Mouse (Mus musculus): ENCODE data around the gene Gm20388.
"Not testable (repeated sequence)": the region's sequence is repeated elsewhere in the genome, so short reads cannot be mapped to it uniquely, and the experiment has no call there.

DNA sequence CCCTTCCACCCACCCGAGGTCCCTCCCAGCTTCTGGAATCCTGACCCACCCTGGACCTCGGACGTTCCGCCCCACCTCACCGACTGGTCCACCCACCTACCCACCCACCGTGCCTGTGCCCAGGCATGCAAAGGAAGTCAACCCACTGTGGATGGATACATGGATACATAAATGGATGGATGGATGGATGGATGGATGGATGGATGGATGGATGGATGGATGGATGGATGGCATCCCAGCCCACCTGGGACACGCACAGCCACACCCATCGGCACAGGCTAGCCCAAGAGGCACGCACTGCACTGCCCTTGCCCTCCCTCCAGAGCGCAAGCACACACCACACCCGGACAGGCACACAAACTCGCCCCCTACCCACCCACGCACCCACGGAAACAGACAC is 3627.0 kb downstream of the Gm20388 start:
- not testable (repeated sequence) for TF ChIP-seq EP300, CTCF (IDR thresholded peaks at IDR 0.05; ENCODE audit: low read depth)

All from liver, embryonic 14.5 days (tissue).